Mouse (Mus musculus) left cerebral cortex, postnatal 4 days (tissue): ENCODE data around the gene Gng7. TPM values are rescaled to one million over a fixed set of nuclear protein-coding genes. Genes with fewer than 3 reads are reported as not detected.
A peak's percentile ranks its signal among the peaks of the same experiment; 100 is the strongest.

ENCODE experiments used
- DNase-seq: peaks from one replicate; pipeline ENCODE4 v3.0.0-alpha.2; 2022
- intact Hi-C: fragments of 180-260 bp; cut with DNase I; formaldehyde crosslinking; loops from one replicate; pipeline ENCODE4 v1.15.1; 2025
- total RNA-seq, 2 experiments: library from RNA; stranded (reverse); gene quantifications; 2 replicates each; pipeline ENCODE4 v1.2.3; 2021

The Gng7 gene
- total RNA-seq, 2 experiments from 2014 or later, result 96.7 to 106 TPM

- intact Hi-C loops, result no loop called here
- DNase-seq, result no peak
These were observed 81.2 kb downstream of the Gng7 start for GRCm38 (mm10) chr10:80933421-80933979.

GRCm38 (mm10) chr10:80932700-80933420 is 81.9 kb downstream of the Gng7 start:
- DNase-seq, result no peak

GRCm38 (mm10) chr10:80932206-80932605 is 82.5 kb downstream of the Gng7 start:
- intact Hi-C loops, result no loop called here
- peak; percentile 46 for DNase-seq

More at GRCm38 (mm10) chr10:80932700-80933420, 81.9 kb downstream of the Gng7 start:
- intact Hi-C loops, result no loop called here

GRCm38 (mm10) chr10:80931695-80932094 is 83.0 kb downstream of the Gng7 start:
- DNase-seq, result peak; percentile 42
- intact Hi-C loops, result no loop called here

- intact Hi-C loops, result no loop called here
- peak; percentile 31 for DNase-seq
These were observed 83.5 kb downstream of the Gng7 start for GRCm38 (mm10) chr10:80931153-80931671.

GRCm38 (mm10) chr10:80930361-80931152 is 84.2 kb downstream of the Gng7 start:
- DNase-seq, result peak; percentile 60
- intact Hi-C loops, result no loop called here

GRCm38 (mm10) chr10:80929299-80930226 is 85.2 kb downstream of the Gng7 start, which contains the start of gene Gadd45b:
TSS of gene Gadd45b (plus strand) at chr10:80930073.
- intact Hi-C loops, result loop anchor here (2.0 kb wide), 1 partner anchor 61 kb away; no protein-coding TSS in a partner anchor
- DNase-seq, result peak; percentile 99

- intact Hi-C loops, result loop anchor here (2.0 kb wide), 1 partner anchor 62 kb away; no protein-coding TSS in a partner anchor
- peak; percentile 92 for DNase-seq
These were observed 86.0 kb downstream of the Gng7 start for GRCm38 (mm10) chr10:80928586-80929298.

GRCm38 (mm10) chr10:80925472-80925871 is 89.3 kb downstream of the Gng7 start:
- no peak for DNase-seq
- intact Hi-C loops, result no loop called here

GRCm38 (mm10) chr10:80921923-80922322 is 92.8 kb downstream of the Gng7 start:
- intact Hi-C loops, result no loop called here
- peak; percentile 62 for DNase-seq

- DNase-seq, result peak; percentile 87
- intact Hi-C loops, result no loop called here
These were observed 96.8 kb downstream of the Gng7 start, which contains the start of gene Lmnb2 for GRCm38 (mm10) chr10:80917779-80918434. TSS of gene Lmnb2 (minus strand) at chr10:80918245.

- no peak for DNase-seq
- intact Hi-C loops, result no loop called here
These were observed 97.4 kb downstream of the Gng7 start for GRCm38 (mm10) chr10:80917336-80917778.

- no peak for DNase-seq
- intact Hi-C loops, result no loop called here
These were observed 99.0 kb downstream of the Gng7 start for GRCm38 (mm10) chr10:80915736-80916135.

GRCm38 (mm10) chr10:80915260-80915659 is 99.5 kb downstream of the Gng7 start:
- no peak for DNase-seq
- intact Hi-C loops, result no loop called here

GRCm38 (mm10) chr10:80914253-80914656 is 100.5 kb downstream of the Gng7 start:
- DNase-seq, result no peak
- intact Hi-C loops, result no loop called here

GRCm38 (mm10) chr10:80913364-80914011 is 101.3 kb downstream of the Gng7 start:
- no peak for DNase-seq
- intact Hi-C loops, result no loop called here

- no peak for DNase-seq
- intact Hi-C loops, result no loop called here
These were observed 102.9 kb downstream of the Gng7 start for GRCm38 (mm10) chr10:80911891-80912290.

GRCm38 (mm10) chr10:80911354-80911753 is 103.4 kb downstream of the Gng7 start:
- intact Hi-C loops, result no loop called here
- no peak for DNase-seq
